Comparison of ENCODE assay signal across 17 mouse cellular contexts in the genomic region with DNA sequence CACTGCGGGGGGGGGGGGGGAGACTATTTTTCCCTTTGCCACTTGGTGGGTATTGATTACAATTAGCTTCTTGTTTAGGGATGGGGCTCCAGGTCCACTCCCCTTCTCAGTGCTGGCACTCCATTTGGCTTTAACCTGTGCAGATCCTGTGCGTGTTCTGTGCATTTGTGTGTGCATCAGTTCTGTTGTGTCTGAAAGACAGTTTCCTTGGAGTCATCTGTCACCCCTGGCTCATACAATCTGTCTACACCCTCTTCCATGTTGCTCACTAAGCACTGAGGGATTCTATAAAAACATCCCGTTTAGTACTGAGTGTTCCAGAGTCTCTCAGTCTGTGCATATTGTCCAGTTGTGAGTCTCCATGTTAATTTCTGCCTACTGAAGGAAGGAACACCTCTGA.
"Had no signal": no experiment of that assay in that cellular context is flagged by ENCODE, and none has a peak within 500 bp of the region (broad histone marks: within the 10 kb centered on the region; RNA-seq: fewer than 3 reads in every experiment).

No protein-coding gene starts in this region.

- H3K9me3 ChIP-seq: lung, embryonic 15.5 days; megakaryocyte, embryonic 14.5 days; midbrain, embryonic 12.5 days; midbrain, embryonic 15.5 days; neural tube, embryonic 12.5 days; stomach, embryonic 15.5 days had no signal

- DNase-seq: liver, postnatal 0 days; lung, adult 2 months; lung, postnatal 14 days; lung, postnatal 36 days; right cerebral cortex, postnatal 14 days; thymus, adult 2 months; thymus, postnatal 25 days; thymus, postnatal 4 days had no signal

- H3K4me1 ChIP-seq: lung, embryonic 15.5 days; megakaryocyte, embryonic 14.5 days; stomach, embryonic 15.5 days had no signal

- H3K27me3 ChIP-seq: lung, embryonic 15.5 days; megakaryocyte, embryonic 14.5 days; midbrain, embryonic 12.5 days; midbrain, embryonic 15.5 days; neural tube, embryonic 12.5 days; stomach, embryonic 15.5 days had no signal

- H3K27ac ChIP-seq: lung, embryonic 15.5 days; macrophage; midbrain, embryonic 12.5 days; midbrain, embryonic 15.5 days; neural tube, embryonic 12.5 days; stomach, embryonic 15.5 days; stomach, postnatal 0 days had no signal

- H3K36me3 ChIP-seq: midbrain, embryonic 12.5 days; midbrain, embryonic 15.5 days; neural tube, embryonic 12.5 days; stomach, embryonic 15.5 days had no signal

- ATAC-seq: liver, postnatal 0 days; lung, postnatal 0 days; midbrain, embryonic 15.5 days had no signal

- H3K9ac ChIP-seq: liver, postnatal 0 days; lung, embryonic 15.5 days; midbrain, embryonic 12.5 days; midbrain, embryonic 15.5 days; neural tube, embryonic 12.5 days; stomach, embryonic 15.5 days had no signal

- H3K4me3 ChIP-seq: lung, embryonic 15.5 days; megakaryocyte, embryonic 14.5 days; midbrain, embryonic 12.5 days; midbrain, embryonic 15.5 days; neural tube, embryonic 12.5 days; stomach, embryonic 15.5 days had no signal

- H3K4me2 ChIP-seq: lung, embryonic 15.5 days; midbrain, embryonic 12.5 days; midbrain, embryonic 15.5 days; neural tube, embryonic 12.5 days; stomach, embryonic 15.5 days had no signal
